Mouse (Mus musculus) G1E-ER4 (cell line): ENCODE data around the gene Sumo2. TPM values are rescaled to one million over a fixed set of nuclear protein-coding genes. Genes with fewer than 3 reads are reported as not detected.

Source experiments
- GATA1 ChIP-seq: IDR thresholded peaks from one replicate; pipeline ENCODE4 v1.8.0; 2012; ENCODE audit warnings: low read length, inconsistent platforms
- polyA plus RNA-seq: library from polyadenylated mRNA; stranded (reverse); fragments of >175 nt; gene quantifications from 2 replicates; pipeline ENCODE4 v1.2.3, GENCODE M21; 2012

The Sumo2 gene
- polyA plus RNA-seq: 337 and 347 TPM in 2 replicates

DNA sequence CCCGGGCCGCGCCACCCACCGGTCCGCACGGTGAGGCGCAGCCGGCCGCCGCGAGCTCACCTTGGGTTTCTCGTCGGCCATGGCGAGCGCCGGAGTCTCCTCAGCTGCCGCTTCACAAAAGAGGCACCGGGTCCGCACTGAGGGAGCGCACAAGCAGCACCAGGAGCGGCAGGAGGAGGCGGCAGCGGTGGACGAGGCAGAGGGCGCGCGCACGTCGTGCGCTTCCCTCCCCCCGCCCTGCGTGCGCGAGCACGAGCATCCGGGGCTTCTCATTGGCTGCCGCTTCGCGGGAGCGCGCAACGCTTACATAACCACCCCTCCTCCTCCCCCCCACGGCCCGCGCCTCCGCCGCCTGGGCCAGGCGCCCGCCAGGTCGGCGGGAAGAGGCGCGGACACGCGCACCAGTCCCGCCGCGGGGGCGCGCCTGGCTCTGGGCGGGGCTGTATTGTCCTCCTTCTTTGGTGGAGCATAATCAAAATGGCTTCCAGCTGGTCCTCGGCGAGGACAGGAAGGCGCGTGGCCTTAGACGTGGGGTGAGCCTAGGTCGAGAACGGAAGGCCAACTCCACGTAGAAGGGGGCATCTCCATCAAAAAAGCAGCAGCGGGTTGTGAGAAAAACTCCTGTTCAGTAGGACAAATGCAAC is at the start of gene Sumo2:
TSS of gene Sumo2 (minus strand) at position 239 of the 644 bp plus-strand sequence.
- no peak for TF ChIP-seq GATA1

DNA sequence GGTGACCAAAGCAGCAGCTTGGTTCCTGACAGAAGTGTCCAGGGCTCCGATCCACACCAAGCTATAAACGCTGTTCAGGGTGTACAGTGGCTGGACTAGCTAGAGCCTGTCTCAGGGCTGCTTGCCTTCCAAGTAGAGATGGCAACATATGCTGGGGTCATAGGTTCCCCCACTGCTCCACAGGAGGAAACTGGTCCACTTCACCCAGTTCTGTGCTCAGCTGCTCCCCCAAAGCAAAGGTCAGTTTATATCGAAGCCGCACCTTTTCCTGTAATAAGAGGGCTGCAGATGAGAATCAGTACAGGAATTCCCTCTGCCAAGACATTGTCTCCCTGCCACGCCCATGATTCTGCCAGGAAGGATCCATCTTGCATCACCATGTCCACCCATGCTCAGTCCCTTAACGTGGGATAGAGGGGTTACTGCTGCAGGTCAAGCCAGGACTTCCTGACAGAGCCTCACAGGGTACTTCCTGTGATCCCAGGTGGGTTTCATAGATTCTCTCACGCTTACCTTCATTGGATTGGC is 49.6 kb upstream of the Sumo2 start:
- TF ChIP-seq GATA1: no peak

DNA sequence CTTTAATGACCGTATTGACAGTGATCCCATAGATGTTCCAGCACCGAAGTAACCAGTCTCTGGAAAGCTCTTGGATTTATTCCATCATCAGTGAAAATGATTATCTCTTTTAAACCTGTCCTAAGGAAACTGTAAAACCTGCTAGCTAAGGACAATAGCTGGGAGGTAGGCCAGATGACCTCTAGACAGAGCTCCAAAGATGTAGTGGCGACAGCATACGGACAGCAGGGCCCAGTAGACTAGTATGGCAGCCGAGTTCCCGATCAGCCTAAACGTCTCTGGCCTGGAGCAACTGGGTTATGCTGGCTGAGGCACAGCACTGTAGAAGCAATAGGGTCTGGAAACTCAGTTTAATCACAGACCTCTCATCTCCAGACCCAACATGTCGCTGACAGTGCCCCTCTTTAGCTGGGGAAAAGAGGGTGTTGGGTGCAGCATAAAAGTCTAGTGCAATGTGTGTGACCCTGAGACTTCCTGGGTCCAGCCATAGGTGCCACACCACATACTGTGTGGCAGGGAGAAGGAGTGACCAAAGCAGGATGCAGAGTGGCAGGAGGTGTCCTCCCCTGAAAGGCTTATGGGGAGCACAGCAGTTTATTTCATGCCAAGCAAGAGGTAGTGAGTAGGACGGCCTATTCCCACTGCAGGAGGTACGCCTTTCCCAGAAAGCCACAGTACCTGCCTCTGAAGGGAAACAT is 48.4 kb upstream of the Sumo2 start:
- TF ChIP-seq GATA1: no peak

DNA sequence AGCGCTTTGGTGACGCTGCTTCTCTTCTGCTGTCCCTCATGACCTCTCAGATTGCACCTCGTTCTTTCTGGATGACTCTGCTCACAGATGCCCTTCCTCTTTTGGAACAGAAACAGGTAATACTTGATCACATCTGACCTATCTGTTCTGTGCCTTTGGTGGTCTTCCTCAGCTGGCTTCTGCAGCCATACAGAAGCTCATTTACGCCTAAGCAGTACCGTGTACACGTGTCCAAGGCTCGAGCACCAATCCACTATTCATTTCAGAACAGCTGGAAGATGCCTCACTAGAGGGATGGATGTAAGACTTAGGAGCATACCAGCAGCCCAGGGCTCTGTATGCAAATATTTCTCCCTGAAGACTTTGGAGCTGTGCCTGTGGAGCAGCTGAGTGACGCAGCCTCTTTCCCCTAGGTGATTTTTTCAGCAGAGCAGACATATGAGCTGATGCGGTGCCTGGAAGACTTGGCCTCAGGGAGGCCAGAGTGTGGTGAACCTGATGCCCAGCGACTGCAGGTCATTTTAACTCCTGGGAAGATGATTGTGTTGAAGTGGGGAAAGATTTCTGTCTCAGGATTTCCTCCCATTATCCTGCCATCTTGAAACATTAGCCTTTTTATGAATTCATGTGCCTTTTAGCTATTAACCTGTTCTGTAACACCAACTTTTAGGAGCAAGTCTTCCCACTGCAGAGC is 47.0 kb upstream of the Sumo2 start:
- no peak for TF ChIP-seq GATA1

DNA sequence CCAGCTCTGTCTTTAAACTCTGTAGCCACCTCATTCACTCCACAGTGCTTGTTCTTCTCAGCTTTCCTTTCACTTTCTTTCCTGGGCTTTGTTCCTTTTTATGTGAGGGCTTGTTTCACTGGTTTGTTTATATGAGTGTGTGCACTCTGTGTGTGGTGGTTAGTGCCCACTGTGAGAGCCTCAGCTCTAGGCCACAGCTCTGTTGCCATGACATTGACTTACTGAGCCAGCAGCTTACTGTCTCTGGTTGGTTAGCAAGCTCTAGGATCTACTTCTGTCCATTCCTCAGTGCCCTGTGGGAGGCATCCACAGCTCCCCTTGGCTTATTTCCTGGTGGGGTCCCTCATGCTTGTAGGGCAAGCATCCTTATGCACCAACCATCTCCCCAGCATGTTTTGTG is 43.0 kb upstream of the Sumo2 start:
- TF ChIP-seq GATA1: no peak

DNA sequence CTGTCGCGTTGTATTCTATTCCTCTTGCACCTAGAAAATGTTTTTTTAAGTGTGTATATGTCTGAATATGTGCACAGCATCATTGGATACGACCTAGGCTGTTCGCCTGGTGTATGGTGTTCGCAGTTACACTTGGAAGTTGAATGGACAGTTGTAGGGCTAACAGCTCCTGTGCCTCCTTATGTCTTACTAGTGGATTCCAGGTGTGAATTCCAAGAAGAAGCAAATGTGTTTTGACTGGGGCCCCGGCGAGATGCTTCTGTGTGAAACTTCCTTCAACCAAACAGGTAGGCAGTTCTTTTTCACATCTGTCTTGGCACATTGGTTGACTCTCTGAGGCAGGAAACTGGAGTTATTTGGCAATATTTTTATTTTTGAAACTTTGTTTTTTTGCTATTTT is 28.9 kb upstream of the Sumo2 start:
- no peak for TF ChIP-seq GATA1

DNA sequence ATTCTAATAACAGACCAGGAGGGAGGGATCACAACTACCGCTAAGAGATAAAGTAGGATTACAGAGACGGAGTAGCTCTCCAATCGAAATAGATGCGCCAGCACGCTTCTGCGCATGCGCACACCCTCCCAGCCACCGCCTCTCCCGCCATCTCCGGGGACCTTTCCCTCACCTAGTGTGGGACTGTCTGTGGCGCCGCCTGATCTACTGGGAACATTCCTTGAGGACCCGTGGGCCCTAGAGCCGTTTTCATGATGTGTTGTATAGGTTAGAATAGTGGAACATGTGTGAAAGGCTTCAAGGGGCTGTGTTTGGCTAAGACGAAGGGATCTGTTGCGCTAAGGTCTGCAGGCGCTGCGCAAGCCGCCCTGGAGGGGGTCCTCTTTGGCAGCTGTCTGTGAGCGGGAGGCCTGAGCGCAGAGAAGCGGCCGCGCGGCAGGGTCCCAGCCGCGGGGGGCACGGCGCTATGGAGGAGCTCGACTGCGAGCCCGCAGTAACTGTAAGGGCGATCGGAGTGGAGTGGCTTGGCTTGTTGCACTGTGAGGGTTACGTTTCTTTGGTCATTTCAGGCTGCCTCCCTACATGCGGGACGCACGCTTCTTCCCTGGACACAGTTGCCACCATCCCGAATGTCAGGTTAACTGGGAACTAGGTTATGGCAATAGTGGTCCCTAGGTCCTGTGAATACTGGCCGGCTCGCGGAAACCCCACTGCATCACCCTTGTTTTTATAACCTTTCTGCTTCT is 28.2 kb upstream of the Sumo2 start, which contains the start of gene Nup85:
TSS of gene Nup85 (plus strand) at position 371 of the 746 bp plus-strand sequence.
- no peak for TF ChIP-seq GATA1

DNA sequence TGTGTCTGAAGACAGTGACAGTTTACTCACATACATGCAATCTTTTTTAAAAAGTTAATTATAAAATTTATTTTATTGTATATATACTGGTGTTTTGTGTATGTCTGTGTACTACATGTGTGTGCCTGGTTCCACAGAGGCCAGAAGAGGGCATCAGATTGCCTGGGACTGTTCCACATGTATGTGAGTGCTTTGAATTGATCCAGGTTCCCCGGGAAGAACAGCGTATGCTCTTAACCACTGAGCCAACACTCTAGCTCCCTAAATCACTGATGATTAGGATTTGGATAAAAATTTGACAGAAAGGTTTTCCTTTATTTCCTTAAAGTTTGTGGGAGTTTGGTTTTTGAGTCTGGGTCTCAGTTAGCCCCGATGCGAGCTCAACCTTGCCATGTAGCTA is 27.3 kb upstream of the Sumo2 start:
- TF ChIP-seq GATA1: no peak

DNA sequence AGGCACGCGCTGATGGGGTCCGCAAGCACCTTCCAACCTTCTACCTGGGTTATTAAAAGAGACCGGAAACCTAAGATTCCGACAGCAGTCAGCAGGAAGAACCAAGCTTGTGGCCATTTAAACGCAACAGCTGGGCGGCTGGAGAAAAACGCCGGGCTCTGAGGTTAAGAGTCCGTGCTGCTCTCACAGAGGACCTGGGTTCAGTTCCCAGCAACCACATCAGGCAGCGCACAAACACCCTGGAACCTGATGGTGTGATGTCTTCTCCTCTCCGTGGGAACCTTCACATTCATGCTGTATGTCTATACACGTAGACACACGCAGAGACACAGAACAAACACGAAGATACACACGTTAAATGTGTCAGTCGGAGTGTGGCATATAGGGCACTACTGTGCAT is 19.6 kb upstream of the Sumo2 start:
- TF ChIP-seq GATA1: no peak

DNA sequence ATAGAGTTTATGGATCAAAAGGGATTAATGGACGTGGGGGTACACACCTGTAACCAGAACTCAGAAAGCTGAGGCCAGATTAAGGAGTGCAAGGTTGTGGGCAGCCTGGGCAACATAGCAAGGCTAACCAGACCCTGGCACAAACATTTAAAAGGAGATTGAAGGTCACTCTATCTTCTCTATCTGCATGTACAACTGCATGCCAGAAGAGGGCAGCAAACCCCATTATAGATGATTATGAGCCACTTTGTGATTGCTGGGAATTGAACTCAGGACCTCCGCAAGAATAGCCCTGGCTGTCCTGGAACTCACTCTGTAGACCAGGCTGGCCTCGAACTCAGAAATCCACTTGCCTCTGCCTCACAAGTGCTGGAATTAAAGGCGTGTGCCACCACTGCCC is 16.7 kb upstream of the Sumo2 start:
- TF ChIP-seq GATA1: no peak

DNA sequence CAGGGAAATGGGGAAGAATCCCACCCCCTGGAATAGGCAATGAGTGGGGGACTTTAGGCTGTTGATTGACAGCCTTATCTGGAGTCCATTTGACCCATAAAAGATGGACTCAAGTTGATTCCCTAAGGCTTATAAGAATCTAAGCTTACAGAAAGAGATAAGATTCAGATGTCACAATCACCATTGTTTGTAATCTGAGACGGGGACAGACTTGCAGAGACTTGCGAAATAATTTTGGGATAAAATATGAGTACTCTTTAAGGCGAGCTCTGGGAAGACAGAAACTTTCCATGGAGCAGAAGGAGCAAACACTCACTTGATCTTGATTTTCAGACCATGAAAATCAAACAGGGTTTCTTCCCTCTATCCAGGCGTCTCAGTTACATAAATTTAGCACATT is 7.5 kb upstream of the Sumo2 start:
- no peak for TF ChIP-seq GATA1

DNA sequence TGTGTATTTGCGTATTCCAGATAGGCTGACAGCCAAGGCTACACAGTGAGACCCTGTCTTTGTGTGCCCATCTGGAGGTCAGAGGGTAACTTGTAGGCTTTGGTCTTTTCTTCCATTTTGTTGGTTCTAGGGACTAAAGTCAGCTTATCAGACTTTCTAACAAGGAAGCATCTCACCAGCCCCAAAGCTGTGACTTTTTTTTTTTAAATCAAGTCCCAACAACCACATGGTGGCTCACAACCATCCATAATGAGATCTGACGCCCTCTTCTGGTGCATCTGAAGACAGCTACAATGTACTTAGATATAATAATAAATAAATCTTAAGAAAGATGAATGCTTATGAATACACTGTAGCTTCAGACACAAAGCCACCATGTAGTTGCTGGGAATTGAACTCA is 2.0 kb upstream of the Sumo2 start:
- no peak for TF ChIP-seq GATA1

DNA sequence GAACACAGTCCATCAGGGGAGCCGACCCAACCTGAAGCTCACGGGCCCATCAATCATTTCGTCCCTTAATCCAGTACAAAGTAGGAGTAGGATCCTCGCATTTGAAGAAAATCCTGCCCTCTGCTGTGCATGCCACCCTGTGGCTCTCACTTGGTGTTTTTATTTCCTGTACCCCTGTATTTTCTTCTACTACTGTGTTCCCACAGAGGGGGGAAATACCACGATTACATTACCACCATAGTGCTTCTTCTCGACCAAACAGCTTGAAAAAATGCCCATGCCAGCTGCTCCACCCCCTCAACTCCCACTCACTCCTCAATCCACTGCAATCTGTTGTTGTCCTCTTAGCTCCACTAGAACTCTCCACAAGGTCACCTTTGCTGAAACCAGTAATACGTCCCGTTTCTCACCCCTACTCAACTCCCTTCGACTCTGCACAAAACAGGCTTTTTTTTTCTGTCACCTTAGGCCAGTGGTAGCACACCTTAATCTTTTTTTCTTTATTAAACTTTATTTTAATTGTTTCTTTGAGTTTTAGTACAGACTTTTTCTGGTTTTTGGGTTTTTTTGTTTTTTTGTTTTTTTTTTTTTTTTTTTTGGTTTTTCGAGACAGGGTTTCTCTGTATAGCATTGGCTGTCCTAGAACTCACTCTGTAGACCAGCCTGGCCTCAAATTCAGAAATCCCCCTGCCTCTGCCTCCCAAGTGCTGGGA is 936 bp upstream of the Sumo2 start:
- TF ChIP-seq GATA1: no peak

DNA sequence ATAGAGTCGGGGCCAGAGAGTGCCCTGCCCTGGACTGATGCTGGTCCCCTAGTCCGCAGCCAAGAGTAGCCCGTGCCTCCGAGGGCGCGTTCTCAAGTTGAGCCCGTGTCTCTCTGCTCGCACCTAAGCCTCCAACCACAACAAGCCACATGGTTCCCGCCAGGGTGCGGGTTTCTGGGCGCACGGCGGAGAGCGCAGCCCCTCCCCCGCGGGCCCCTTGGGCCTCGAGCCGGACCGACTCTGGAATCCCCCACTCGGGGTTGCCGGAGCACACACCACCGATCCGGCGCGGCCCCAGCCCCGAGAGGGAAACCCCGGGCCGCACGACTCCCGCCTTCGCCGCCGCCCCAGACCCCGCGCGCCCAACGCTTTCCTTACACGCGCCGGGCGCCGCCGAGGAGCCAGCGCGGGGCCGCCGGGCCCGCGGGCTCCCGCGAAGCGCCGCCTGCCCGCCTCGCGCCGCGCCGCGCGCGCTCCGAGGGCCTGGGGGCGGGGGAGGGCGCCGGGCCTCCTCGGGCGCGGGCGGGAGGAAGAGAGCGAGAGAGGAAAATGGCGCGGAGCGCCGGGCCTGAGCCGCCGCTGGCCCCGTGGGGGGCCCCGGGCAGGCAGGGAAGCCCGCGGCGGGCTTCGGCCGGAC is 557 bp downstream of the Sumo2 start:
- TF ChIP-seq GATA1: no peak

DNA sequence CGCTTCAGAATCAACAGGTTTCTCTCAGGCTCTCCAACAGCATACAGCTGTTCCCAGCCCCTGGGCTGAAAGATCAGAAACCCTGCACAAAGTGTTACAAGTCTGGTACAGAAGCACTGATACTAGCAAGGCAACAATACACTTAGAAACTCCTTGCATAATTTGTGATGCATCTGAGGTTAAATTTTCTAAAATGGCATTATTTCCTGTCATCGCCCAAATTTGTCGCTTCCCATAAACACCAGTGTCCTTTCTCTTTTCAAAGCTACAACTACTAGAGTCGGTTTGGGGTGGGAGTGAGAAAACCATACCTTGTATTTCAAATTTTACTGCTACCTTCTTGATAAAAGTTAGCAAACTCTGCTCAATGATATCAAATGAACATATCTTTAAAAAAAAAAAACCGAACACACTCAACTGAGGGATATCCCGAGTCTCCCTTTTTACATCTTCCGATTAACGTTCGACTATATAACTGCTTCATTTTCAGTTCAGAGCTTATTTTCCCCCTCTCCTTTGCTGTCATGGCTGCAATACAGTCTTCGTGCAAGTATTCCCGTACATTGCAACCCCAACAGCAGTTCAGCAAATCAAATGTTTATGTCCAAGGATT is 1.2 kb downstream of the Sumo2 start:
- TF ChIP-seq GATA1: no peak
